Mouse (Mus musculus) liver, embryonic 13.5 days (tissue): Measurements from ENCODE around the gene P3h3. TPM values are rescaled to one million over a fixed set of nuclear protein-coding genes. Genes with fewer than 3 reads are reported as not detected.

Source experiments
- ATAC-seq: fragments of 200-750 bp; cut with Nextera tagmentation; 2 replicates; pipeline ENCODE4 v1.8.0; 2017; ENCODE audit warnings: low read depth, mild to moderate bottlenecking, moderate number of reproducible peaks, moderate library complexity
- DNase-seq: peaks from one replicate; pipeline ENCODE4 v3.0.0; 2022
- H3K27ac ChIP-seq: fragments of 300-500 bp; sonication (generic); 2 replicates; pipeline ENCODE4 v1.5.1; 2015; ENCODE audit warnings: moderate library complexity, mild to moderate bottlenecking, inconsistent platforms
- H3K27me3 ChIP-seq: fragments of 300-500 bp; sonication (generic); 2 replicates; pipeline ENCODE4 v1.6.1; 2015; ENCODE audit warnings: mild to moderate bottlenecking, inconsistent platforms
- H3K36me3 ChIP-seq: fragments of 300-500 bp; sonication (generic); 2 replicates; pipeline ENCODE4 v1.6.1; 2015; ENCODE audit warnings: mild to moderate bottlenecking, inconsistent platforms
- H3K4me1 ChIP-seq: fragments of 300-500 bp; sonication (generic); replicated peaks from 2 replicates; pipeline ENCODE4 v1.6.1; 2015; ENCODE audit warnings: inconsistent platforms
- H3K4me2 ChIP-seq: fragments of 300-500 bp; sonication (generic); 2 replicates; pipeline ENCODE4 v1.6.1; 2015; ENCODE audit warnings: inconsistent platforms, mild to moderate bottlenecking, moderate library complexity
- H3K4me3 ChIP-seq: fragments of 300-500 bp; sonication (generic); replicated peaks from 2 replicates; pipeline ENCODE4 v1.5.1; 2015; ENCODE audit warnings: mild to moderate bottlenecking, inconsistent platforms
- H3K9ac ChIP-seq: fragments of 300-500 bp; sonication (generic); 2 replicates; pipeline ENCODE4 v1.6.1; 2015; ENCODE audit warnings: mild to moderate bottlenecking, inconsistent platforms
- H3K9me3 ChIP-seq: fragments of 300-500 bp; sonication (generic); replicated peaks from 2 replicates; pipeline ENCODE4 v1.6.1; 2016; ENCODE audit warnings: inconsistent platforms
- WGBS: fragments of 180-500 bp; shearing (Covaris S2); methylation state at CpG from one replicate; pipeline ENCODE4 v1.1.7; 2015; ENCODE audit not compliant: insufficient replicate concordance; 5-methylcytosine and 5-hydroxymethylcytosine counted together
- polyA plus RNA-seq: library from polyadenylated mRNA; unstranded; fragments of >200 nt; fragmentation: Nextera tagmentation; extraction: Ambion mirVana; gene quantifications from 2 replicates; pipeline ENCODE4 v1.2.1, GENCODE M21; 2015

The P3h3 gene
- polyA plus RNA-seq, 1 experiment from 2014 or later: 1.9 TPM

- no peaks in the 10 kb centered on the region for H3K27me3 ChIP-seq
- peaks cover 43% of the 10 kb centered on the region for H3K4me1 ChIP-seq
- ATAC-seq (peak; percentile 87), DNase-seq (peak; percentile 99)
- peak within 1 kb of the TSS; percentile 98 for H3K4me3 ChIP-seq
- peak within 1 kb of the TSS; percentile 92 for H3K4me2 ChIP-seq
- peak within 1 kb of the TSS; percentile 97 for H3K9ac ChIP-seq
- H3K9me3 ChIP-seq: no peaks in the 10 kb centered on the region
- under 1% methylated on average over 55 of the region's 55 CpGs for WGBS
- peak within 1 kb of the TSS; percentile 91 for H3K27ac ChIP-seq
- peaks cover 58% of the 10 kb centered on the region for H3K36me3 ChIP-seq
These were observed 28.4 kb downstream of the P3h3 start, which contains the start of the genes Usp5 and Cdca3 for GRCm38 (mm10) chr6:124828868-124829798. Gene Usp5, minus strand, starts transcription at chr6:124829484. Gene Cdca3, plus strand, starts transcription at chr6:124829547.

- H3K4me2 ChIP-seq: peak overlapping the region; percentile 92
- peak overlapping the region; percentile 78 for H3K9ac ChIP-seq
- peak overlapping the region; percentile 98 for H3K4me3 ChIP-seq
- 18% methylated on average over 10 of the region's 10 CpGs for WGBS
- peaks cover 58% of the 10 kb centered on the region for H3K36me3 ChIP-seq
- H3K9me3 ChIP-seq: no peaks in the 10 kb centered on the region
- DNase-seq (peak; percentile 58), ATAC-seq (no peak)
- peaks cover 43% of the 10 kb centered on the region for H3K4me1 ChIP-seq
- H3K27me3 ChIP-seq: no peaks in the 10 kb centered on the region
- peak overlapping the region; percentile 69 for H3K27ac ChIP-seq
These were observed 29.4 kb downstream of the P3h3 start for GRCm38 (mm10) chr6:124828101-124828592.

GRCm38 (mm10) chr6:124822049-124822448, 35.5 kb downstream of the P3h3 start:
- Histone ChIP-seq H3K36me3 (peaks cover 93% of the 10 kb centered on the region), H3K27me3 (no peaks in the 10 kb centered on the region), H3K9ac (no peak overlapping the region), H3K4me1 (peaks cover 7% of the 10 kb centered on the region), H3K27ac (no peak overlapping the region), H3K4me2 (no peak overlapping the region), H3K9me3 (no peaks in the 10 kb centered on the region), H3K4me3 (no peak overlapping the region)
- DNase-seq (no peak), ATAC-seq (no peak)
- WGBS: 88% methylated on average over 4 of the region's 4 CpGs

GRCm38 (mm10) chr6:124820891-124821290, 36.7 kb downstream of the P3h3 start:
- H3K27ac ChIP-seq: no peak overlapping the region
- no peak overlapping the region for H3K9ac ChIP-seq
- DNase-seq: no peak
- H3K4me1 ChIP-seq: 0 out of 2 replicates have a peak, but pooled peaks cover 4% of the 10 kb centered on the region
- 82% methylated on average over 5 of the region's 5 CpGs for WGBS
- H3K4me3 ChIP-seq: no peak overlapping the region
- ATAC-seq: no peak
- peaks cover 100% of the 10 kb centered on the region for H3K36me3 ChIP-seq
- H3K27me3 ChIP-seq: no peaks in the 10 kb centered on the region
- H3K4me2 ChIP-seq: no peak overlapping the region
- no peaks in the 10 kb centered on the region for H3K9me3 ChIP-seq

GRCm38 (mm10) chr6:124817971-124818370, 39.6 kb downstream of the P3h3 start:
- H3K9me3 ChIP-seq: no peaks in the 10 kb centered on the region
- no peak overlapping the region for H3K4me3 ChIP-seq
- H3K27ac ChIP-seq: no peak overlapping the region
- H3K4me2 ChIP-seq: no peak overlapping the region
- H3K4me1 ChIP-seq: peaks cover 24% of the 10 kb centered on the region
- ATAC-seq (no peak), DNase-seq (no peak)
- H3K36me3 ChIP-seq: peaks cover 77% of the 10 kb centered on the region
- H3K9ac ChIP-seq: no peak overlapping the region
- no peaks in the 10 kb centered on the region for H3K27me3 ChIP-seq
- WGBS: 59% methylated on average over 8 of the region's 8 CpGs

GRCm38 (mm10) chr6:124817563-124817962, 40.0 kb downstream of the P3h3 start:
- Histone ChIP-seq H3K36me3 (peaks cover 75% of the 10 kb centered on the region), H3K27ac (no peak overlapping the region)

GRCm38 (mm10) chr6:124817125-124817524, 40.4 kb downstream of the P3h3 start:
- DNase-seq (no peak), ATAC-seq (no peak)
- H3K4me3 ChIP-seq: no peak overlapping the region
- H3K27me3 ChIP-seq: no peaks in the 10 kb centered on the region
- no peak overlapping the region for H3K4me2 ChIP-seq
- H3K9ac ChIP-seq: no peak overlapping the region; the same call in 1 of the 2 replicates
- H3K27ac ChIP-seq: no peak overlapping the region
- peaks cover 32% of the 10 kb centered on the region for H3K4me1 ChIP-seq
- 82% methylated on average over 11 of the region's 11 CpGs for WGBS
- peaks cover 75% of the 10 kb centered on the region for H3K36me3 ChIP-seq
- no peaks in the 10 kb centered on the region for H3K9me3 ChIP-seq

More at GRCm38 (mm10) chr6:124817563-124817962, 40.0 kb downstream of the P3h3 start:
- Histone ChIP-seq H3K9ac (no peak overlapping the region; the same call in 1 of the 2 replicates), H3K27me3 (no peaks in the 10 kb centered on the region), H3K4me1 (peaks cover 28% of the 10 kb centered on the region), H3K9me3 (no peaks in the 10 kb centered on the region), H3K4me3 (no peak overlapping the region), H3K4me2 (no peak overlapping the region)
- ATAC-seq (no peak), DNase-seq (no peak)
- 90% methylated on average over 8 of the region's 8 CpGs for WGBS

- peaks cover 75% of the 10 kb centered on the region for H3K36me3 ChIP-seq
- no peaks in the 10 kb centered on the region for H3K9me3 ChIP-seq
- no peak for ATAC-seq
- 89% methylated on average over 4 of the region's 4 CpGs for WGBS
- H3K27ac ChIP-seq: no peak overlapping the region
- no peak overlapping the region for H3K4me2 ChIP-seq
- H3K9ac ChIP-seq: no peak overlapping the region
- no peak for DNase-seq
- no peak overlapping the region for H3K4me3 ChIP-seq
- no peaks in the 10 kb centered on the region for H3K27me3 ChIP-seq
- peaks cover 38% of the 10 kb centered on the region for H3K4me1 ChIP-seq
These were observed 40.9 kb downstream of the P3h3 start for GRCm38 (mm10) chr6:124816611-124817010.

- Histone ChIP-seq H3K4me1 (peaks cover 51% of the 10 kb centered on the region), H3K36me3 (peaks cover 75% of the 10 kb centered on the region), H3K9ac (0 out of 2 replicates have a peak overlapping the region, but pooled peaks have one; percentile 2), H3K4me3 (no peak overlapping the region), H3K9me3 (no peaks in the 10 kb centered on the region), H3K27me3 (no peaks in the 10 kb centered on the region), H3K27ac (peak overlapping the region; percentile 89), H3K4me2 (peak overlapping the region; percentile 90; the same call in 1 of the 2 replicates)
- DNase-seq (no peak), ATAC-seq (no peak)
- 67% methylated on average over 9 of the region's 9 CpGs for WGBS
These were observed 42.4 kb downstream of the P3h3 start for GRCm38 (mm10) chr6:124814858-124815774.

GRCm38 (mm10) chr6:124814448-124814847, 43.1 kb downstream of the P3h3 start:
- peak overlapping the region; percentile 84 for H3K9ac ChIP-seq
- peak overlapping the region; percentile 90 for H3K4me2 ChIP-seq
- H3K27me3 ChIP-seq: no peaks in the 10 kb centered on the region
- ATAC-seq: peak; percentile 10; the same call in 1 of the 2 replicates
- H3K4me3 ChIP-seq: peak overlapping the region; percentile 73
- H3K36me3 ChIP-seq: peaks cover 72% of the 10 kb centered on the region
- H3K9me3 ChIP-seq: no peaks in the 10 kb centered on the region
- DNase-seq: no peak
- WGBS: 41% methylated on average over 8 of the region's 8 CpGs
- H3K4me1 ChIP-seq: peaks cover 58% of the 10 kb centered on the region
- peak overlapping the region; percentile 89; the same call in 1 of the 2 replicates for H3K27ac ChIP-seq
